Mouse (Mus musculus) neural tube, embryonic 11.5 days (tissue): Measurements from ENCODE around the gene Gpr3. TPM values are rescaled to one million over a fixed set of nuclear protein-coding genes. Genes with fewer than 3 reads are reported as not detected.

Experiments used
- ATAC-seq: fragments of 200-750 bp; cut with Nextera tagmentation; 2 replicates; pipeline ENCODE4 v1.8.0; 2017; ENCODE audit warnings: moderate number of reproducible peaks, mild to moderate bottlenecking, moderate TSS enrichment, moderate library complexity; ENCODE audit not compliant: insufficient read depth, low FRiP score, low TSS enrichment
- DNase-seq: peaks from one replicate; pipeline ENCODE4 v3.0.0-alpha.2; 2015; ENCODE audit warnings: low spot score
- H3K27ac ChIP-seq: fragments of 300-500 bp; sonication (generic); 2 replicates; pipeline ENCODE4 v1.5.1; 2014; ENCODE audit warnings: low read depth, mild to moderate bottlenecking, low read length
- H3K27me3 ChIP-seq: fragments of 300-500 bp; sonication (generic); 2 replicates; pipeline ENCODE4 v1.6.1; 2014; ENCODE audit warnings: mild to moderate bottlenecking, low read length, mixed read lengths; ENCODE audit not compliant: control insufficient read depth, insufficient read depth
- H3K36me3 ChIP-seq: fragments of 300-500 bp; sonication (generic); 2 replicates; pipeline ENCODE4 v1.6.1; 2014; ENCODE audit warnings: mild to moderate bottlenecking, low read length, moderate library complexity, mixed read lengths; ENCODE audit not compliant: control insufficient read depth, insufficient read depth
- H3K4me1 ChIP-seq: fragments of 300-500 bp; sonication (generic); 2 replicates; pipeline ENCODE4 v1.6.1; 2014; ENCODE audit warnings: low read length, mixed read lengths; ENCODE audit not compliant: control insufficient read depth, insufficient read depth
- H3K4me2 ChIP-seq: fragments of 300-500 bp; sonication (generic); 2 replicates; pipeline ENCODE4 v1.6.1; 2014; ENCODE audit warnings: low read depth, mild to moderate bottlenecking, moderate library complexity
- H3K4me3 ChIP-seq: fragments of 300-500 bp; sonication (generic); 2 replicates; pipeline ENCODE4 v1.5.1; 2014; ENCODE audit warnings: low read depth, low read length
- H3K9ac ChIP-seq: fragments of 300-500 bp; sonication (generic); 2 replicates; pipeline ENCODE4 v1.6.1; 2014; ENCODE audit warnings: mild to moderate bottlenecking, low read length
- H3K9me3 ChIP-seq: fragments of 300-500 bp; sonication (generic); 2 replicates; pipeline ENCODE4 v1.6.1; 2016; ENCODE audit warnings: low read length; ENCODE audit not compliant: control insufficient read depth
- WGBS: fragments of 180-500 bp; shearing (Covaris S2); extraction: QIAGEN DNeasy Blood & Tissue Kit; methylation state at CpG from one replicate; pipeline ENCODE4 v1.1.7; 2014; 5-methylcytosine and 5-hydroxymethylcytosine counted together
- polyA plus RNA-seq: library from polyadenylated mRNA; unstranded; fragments of >200 nt; fragmentation: Nextera tagmentation; extraction: Ambion mirVana; gene quantifications from 2 replicates; pipeline ENCODE4 v1.2.1, GENCODE M21; 2014

The Gpr3 gene
- polyA plus RNA-seq, 1 experiment from 2014 or later = 0.45 TPM

DNA sequence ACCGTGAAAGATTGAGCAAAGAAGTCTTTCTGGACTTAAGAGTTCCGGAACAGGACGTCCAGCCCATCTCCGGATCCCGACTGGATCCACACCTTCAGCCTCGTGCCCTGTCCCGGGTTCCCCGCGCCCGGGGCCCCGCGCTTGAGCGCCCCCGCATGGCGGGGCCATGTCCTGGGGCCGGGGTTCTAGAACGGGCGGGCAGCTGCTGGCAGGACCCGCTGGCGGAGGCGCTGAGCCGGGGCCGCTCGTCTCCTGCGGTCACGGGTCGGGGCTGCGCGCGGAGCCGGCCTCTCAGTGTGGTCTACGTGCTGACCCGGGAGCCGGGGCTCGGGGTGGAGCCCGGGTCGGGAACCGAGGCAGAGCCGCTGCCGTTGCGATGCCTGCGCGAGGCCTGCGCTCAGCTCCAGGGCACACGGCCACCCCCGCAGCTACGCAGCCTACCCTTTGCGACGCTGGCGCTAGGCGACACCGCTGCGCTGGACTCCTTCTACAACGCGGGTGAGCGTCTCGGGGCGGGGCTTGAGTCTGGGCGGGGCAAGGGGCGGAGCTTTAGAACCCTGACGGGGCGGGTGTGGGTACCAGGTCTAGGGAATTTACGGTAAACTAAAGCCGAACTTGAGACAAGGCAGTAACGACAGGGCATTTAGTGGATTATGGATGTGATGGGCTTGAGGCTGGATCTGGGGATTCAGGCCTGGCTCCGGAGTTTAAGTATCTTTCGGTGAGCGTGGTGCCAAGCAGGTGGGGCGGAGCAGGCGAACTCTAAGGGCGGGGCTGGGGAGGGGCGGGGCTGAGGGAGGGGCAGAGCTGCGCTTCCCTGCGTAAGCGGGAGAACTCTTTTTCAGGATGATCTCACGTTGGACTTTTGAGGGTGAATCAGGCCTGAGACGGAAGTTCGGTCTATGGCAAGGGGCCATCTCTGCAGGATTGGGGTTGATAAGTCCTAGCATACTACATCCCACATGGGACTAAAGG, 28.9 kb upstream of the Gpr3 start:
- Histone ChIP-seq H3K9me3 (no peaks in the 10 kb centered on the region), H3K9ac (peak overlapping the region; percentile 60), H3K27me3 (peaks cover 17% of the 10 kb centered on the region), H3K27ac (peak overlapping the region; percentile 56; the same call in 1 of the 2 replicates), H3K36me3 (no peaks in the 10 kb centered on the region), H3K4me1 (peaks cover 6% of the 10 kb centered on the region; the same call in 1 of the 2 replicates), H3K4me3 (peak overlapping the region; percentile 49), H3K4me2 (peak overlapping the region; percentile 91)
- ATAC-seq (peak; percentile 93), DNase-seq (peak; percentile 92)
- WGBS = under 1% methylated on average over 78 of the region's 78 CpGs

DNA sequence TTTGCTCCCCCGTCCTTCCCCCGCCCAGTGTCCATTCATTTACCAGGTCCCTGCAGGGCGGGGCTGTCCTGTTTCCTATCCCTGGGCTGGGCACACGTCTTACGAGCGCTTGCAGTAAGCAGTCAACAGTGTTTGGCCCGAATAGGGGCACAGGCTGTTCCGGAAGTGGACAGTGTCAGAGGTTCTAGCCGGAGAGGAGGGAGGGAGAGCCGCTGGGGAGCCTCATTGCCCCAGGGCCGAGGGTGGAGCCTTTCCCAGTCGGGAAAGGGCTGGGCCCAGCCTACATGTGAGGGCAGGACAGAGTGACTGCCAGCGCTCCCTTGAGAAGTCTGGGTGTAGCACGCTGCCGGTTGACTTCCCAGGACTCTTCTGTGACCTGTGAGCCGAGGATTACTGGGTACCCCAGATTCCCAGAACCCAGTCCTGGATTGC, 28.2 kb upstream of the Gpr3 start, which contains the start of gene Map3k6:
Gene Map3k6 (plus strand): TSS at position 329 of the 432 bp plus-strand sequence.
- peaks cover 6% of the 10 kb centered on the region; the same call in 1 of the 2 replicates for H3K4me1 ChIP-seq
- peaks cover 17% of the 10 kb centered on the region for H3K27me3 ChIP-seq
- ATAC-seq (0 out of 2 replicates have a peak, but pooled peaks have one; percentile 20), DNase-seq (no peak)
- H3K9ac ChIP-seq = peak within 1 kb of the TSS; percentile 60
- 4% methylated on average over 16 of the region's 16 CpGs for WGBS
- no peaks in the 10 kb centered on the region for H3K9me3 ChIP-seq
- peak within 1 kb of the TSS; percentile 56; the same call in 1 of the 2 replicates for H3K27ac ChIP-seq
- H3K4me3 ChIP-seq = peak within 1 kb of the TSS; percentile 49
- no peaks in the 10 kb centered on the region for H3K36me3 ChIP-seq
- H3K4me2 ChIP-seq = peak within 1 kb of the TSS; percentile 91

DNA sequence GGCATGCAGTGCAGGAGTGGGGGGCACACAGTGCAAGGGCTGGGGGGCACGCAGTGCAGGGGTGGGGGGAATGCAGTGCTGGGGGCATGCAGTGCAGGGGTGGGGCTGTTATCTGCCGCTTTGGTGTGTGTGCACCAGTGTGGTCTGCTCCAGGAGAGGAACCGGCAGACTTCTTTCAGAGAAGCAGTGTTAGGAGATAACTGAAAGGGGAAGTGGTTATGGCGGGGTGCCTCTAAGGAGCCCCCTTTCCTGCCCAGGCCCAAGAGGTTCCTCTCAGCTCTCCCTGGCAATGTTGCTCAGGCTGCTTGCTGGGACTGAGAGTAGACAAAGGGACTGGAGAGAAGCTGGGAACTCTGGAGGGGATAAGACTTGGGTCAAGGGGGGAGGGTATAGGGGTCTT, 25.6 kb upstream of the Gpr3 start:
- no peak overlapping the region for H3K27ac ChIP-seq
- DNase-seq (no peak), ATAC-seq (no peak)
- no peak overlapping the region for H3K9ac ChIP-seq
- 86% methylated on average over 4 of the region's 4 CpGs for WGBS
- peaks cover 6% of the 10 kb centered on the region; the same call in 1 of the 2 replicates for H3K4me1 ChIP-seq
- no peaks in the 10 kb centered on the region for H3K9me3 ChIP-seq
- no peak overlapping the region for H3K4me3 ChIP-seq
- peaks cover 13% of the 10 kb centered on the region for H3K27me3 ChIP-seq
- no peaks in the 10 kb centered on the region for H3K36me3 ChIP-seq
- no peak overlapping the region for H3K4me2 ChIP-seq

DNA sequence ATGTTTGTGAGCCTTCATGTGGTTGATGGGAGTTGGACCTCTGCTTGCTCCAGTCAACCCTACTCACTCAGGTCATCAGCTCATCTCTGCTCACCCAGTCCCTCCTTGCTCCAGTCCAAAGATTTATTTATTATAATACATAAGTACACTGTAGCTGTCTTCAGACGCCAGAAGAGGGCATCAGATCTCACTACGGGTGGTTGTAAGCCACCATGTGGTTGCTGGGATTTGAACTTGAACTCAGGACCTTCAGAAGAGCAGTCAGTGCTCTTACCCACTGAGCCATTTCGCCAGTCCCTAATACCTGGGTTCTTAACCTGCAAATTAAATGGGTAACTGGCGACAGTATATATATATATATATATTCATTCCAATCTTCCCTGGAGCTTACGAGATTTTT, 23.1 kb upstream of the Gpr3 start:
- no peaks in the 10 kb centered on the region for H3K9me3 ChIP-seq
- ATAC-seq = no peak
- no peaks in the 10 kb centered on the region for H3K36me3 ChIP-seq
- no peak for DNase-seq
- H3K27ac ChIP-seq = no peak overlapping the region
- H3K9ac ChIP-seq = no peak overlapping the region
- 86% methylated on average over 5 of the region's 5 CpGs for WGBS
- H3K4me1 ChIP-seq = peaks cover under 1% of the 10 kb centered on the region; the same call in 1 of the 2 replicates
- no peak overlapping the region for H3K4me3 ChIP-seq
- peaks cover 4% of the 10 kb centered on the region; the same call in 1 of the 2 replicates for H3K27me3 ChIP-seq
- H3K4me2 ChIP-seq = no peak overlapping the region

DNA sequence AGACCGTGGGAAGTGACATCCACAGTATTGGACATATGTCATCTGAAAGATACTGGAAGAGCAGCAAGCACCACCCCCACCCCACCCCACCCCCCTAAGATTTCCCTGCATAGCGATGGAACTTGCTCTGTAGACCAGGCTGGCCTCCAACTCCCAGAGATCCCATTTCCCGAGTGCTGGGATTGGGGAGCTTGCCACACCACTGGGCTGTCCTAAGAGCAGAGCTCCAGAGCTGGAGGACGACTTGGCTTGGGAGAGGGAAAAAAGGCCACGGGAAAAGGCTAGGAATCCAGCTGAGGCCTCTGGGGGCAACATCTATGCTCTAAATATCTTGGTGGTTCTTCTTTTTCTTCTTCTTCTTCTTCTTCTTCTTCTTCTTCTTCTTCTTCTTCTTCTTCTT, 22.4 kb upstream of the Gpr3 start:
- ATAC-seq (no peak), DNase-seq (no peak)
- Histone ChIP-seq H3K36me3 (no peaks in the 10 kb centered on the region), H3K9ac (no peak overlapping the region), H3K4me3 (no peak overlapping the region), H3K27ac (no peak overlapping the region), H3K4me1 (no peaks in the 10 kb centered on the region), H3K9me3 (no peaks in the 10 kb centered on the region), H3K4me2 (no peak overlapping the region), H3K27me3 (no peaks in the 10 kb centered on the region)
- 55% methylated on average over 5 of the region's 5 CpGs for WGBS

DNA sequence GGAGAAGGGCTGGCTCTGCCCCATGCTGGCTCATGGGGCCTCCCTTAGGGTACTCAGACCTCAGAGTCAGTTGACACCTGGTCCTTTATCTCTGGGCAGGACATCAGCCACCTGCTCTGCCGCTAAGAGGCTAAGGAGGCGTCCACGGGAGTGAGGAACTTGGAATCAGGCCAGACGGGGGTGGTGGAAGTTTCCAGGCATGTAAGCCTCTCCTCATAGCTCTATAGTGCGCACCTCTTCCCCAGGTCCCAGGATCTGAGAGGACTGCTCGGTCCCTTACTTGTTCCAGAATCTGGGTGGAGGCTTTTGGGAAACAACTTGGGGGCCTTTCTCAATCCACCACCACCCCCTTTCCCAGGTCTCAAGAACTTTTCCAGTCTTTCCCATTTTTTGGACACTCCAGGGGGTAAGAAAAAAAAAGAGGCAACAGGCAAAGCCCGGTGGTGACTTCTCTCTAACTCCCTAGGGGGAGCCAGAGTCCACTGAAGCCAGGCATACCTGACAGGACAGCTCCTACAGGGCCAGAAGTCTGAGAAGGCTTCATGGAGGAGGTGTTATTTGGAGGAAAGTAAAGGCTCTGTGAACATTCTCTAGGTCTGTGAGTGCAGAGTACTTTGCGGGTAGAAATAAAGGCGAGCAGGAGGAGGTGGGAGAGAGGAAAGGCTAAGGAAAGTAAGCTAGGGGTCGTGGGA, 21.1 kb upstream of the Gpr3 start:
- no peak overlapping the region for H3K9ac ChIP-seq
- H3K27ac ChIP-seq = no peak overlapping the region
- no peak overlapping the region for H3K4me3 ChIP-seq
- no peaks in the 10 kb centered on the region for H3K9me3 ChIP-seq
- no peak for ATAC-seq
- no peak overlapping the region for H3K4me2 ChIP-seq
- 39% methylated on average over 10 of the region's 10 CpGs for WGBS
- no peak for DNase-seq
- H3K4me1 ChIP-seq = no peaks in the 10 kb centered on the region
- no peaks in the 10 kb centered on the region for H3K27me3 ChIP-seq
- H3K36me3 ChIP-seq = no peaks in the 10 kb centered on the region

DNA sequence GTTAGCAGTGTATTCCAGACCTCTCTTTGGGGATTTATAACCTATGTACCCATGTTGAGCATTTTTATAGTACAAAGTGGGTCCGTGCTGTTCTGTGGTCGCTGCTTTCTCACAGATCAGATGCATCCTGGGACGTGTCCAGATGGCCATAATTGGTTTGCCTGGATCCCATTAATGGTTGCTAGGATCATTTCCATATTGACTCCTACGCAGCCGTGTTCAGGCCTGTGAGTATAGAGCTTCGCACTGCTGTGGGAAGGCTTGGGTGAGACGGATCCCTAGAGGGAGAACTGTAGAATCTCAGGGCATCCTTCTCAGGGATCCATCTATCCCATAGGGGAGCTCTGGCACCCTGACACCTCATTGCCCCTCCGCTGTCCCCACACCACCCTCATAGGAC, 17.2 kb upstream of the Gpr3 start:
- Histone ChIP-seq H3K36me3 (no peaks in the 10 kb centered on the region), H3K4me3 (no peak overlapping the region), H3K9me3 (no peaks in the 10 kb centered on the region), H3K27ac (no peak overlapping the region), H3K27me3 (no peaks in the 10 kb centered on the region), H3K4me2 (no peak overlapping the region), H3K4me1 (no peaks in the 10 kb centered on the region), H3K9ac (no peak overlapping the region)
- DNase-seq (no peak), ATAC-seq (no peak)
- WGBS = 70% methylated on average over 8 of the region's 8 CpGs

DNA sequence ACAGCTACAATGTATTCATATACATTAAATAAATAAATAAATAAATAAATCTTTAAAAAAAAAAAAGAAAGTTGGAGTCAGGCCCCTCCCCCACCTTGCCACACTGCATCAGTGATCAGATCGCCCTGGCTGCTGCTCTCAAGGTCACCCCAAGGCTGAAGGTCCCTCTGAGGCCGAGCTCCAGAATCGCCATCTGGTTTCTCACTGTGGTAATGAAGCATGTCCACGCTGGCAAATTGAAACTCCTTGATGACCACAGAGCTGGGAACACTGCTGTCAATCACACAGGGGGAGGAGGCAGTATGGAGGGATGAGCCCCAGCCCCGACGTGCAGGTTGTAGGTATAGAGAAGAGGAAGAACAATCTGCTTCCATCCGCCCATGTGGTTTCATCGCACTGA, 15.3 kb upstream of the Gpr3 start:
- no peak overlapping the region for H3K9ac ChIP-seq
- H3K4me3 ChIP-seq = no peak overlapping the region
- no peaks in the 10 kb centered on the region for H3K4me1 ChIP-seq
- no peaks in the 10 kb centered on the region for H3K36me3 ChIP-seq
- H3K4me2 ChIP-seq = no peak overlapping the region
- DNase-seq = peak; percentile 46
- ATAC-seq = no peak
- H3K27ac ChIP-seq = no peak overlapping the region
- no peaks in the 10 kb centered on the region for H3K9me3 ChIP-seq
- H3K27me3 ChIP-seq = 0 out of 2 replicates have a peak, but pooled peaks cover 2% of the 10 kb centered on the region
- WGBS = 57% methylated on average over 8 of the region's 8 CpGs
